Mouse (Mus musculus) adrenal gland, postnatal 25 days (tissue): Measurements from ENCODE around the gene Serinc3. TPM values are rescaled to one million over a fixed set of nuclear protein-coding genes. Genes with fewer than 3 reads are reported as not detected.
"Not testable (repeated sequence)": the region's sequence is repeated elsewhere in the genome, so short reads cannot be mapped to it uniquely, and the experiment has no call there.

Experiments
- DNase-seq: peaks from one replicate; pipeline ENCODE4 v3.0.0; 2021; ENCODE audit warnings: mixed read lengths
- long read RNA-seq: library from polyadenylated mRNA; stranded (forward); transcript quantifications from one replicate; pipeline ENCODE4 v2.0.0, GENCODE M21; 2021
- total RNA-seq: library from RNA; stranded (reverse); gene quantifications from 2 replicates; pipeline ENCODE4 v1.2.3, GENCODE M21; 2021

The Serinc3 gene
- total RNA-seq = 482 and 571 TPM in 2 replicates
- long read RNA-seq, transcript Serinc3-201 (10 exons, 3,683 nt) = major isoform, 401 of 554 reads
- long read RNA-seq, partial matches to known transcripts = 136 of 554 reads
- long read RNA-seq, other reads (novel, unspliced or antisense) = 17 of 554 reads

- DNase-seq = peak; percentile 99
Measured at GRCm38 (mm10) chr2:163644575-163645385, at the start of gene Serinc3. TSS of gene Serinc3 (minus strand) at chr2:163645131.

GRCm38 (mm10) chr2:163693716-163694314 lies 48.9 kb upstream of the Serinc3 start:
- no peak for DNase-seq

- no peak for DNase-seq
Measured at GRCm38 (mm10) chr2:163692873-163693612, 48.1 kb upstream of the Serinc3 start.

GRCm38 (mm10) chr2:163691846-163692605 lies 47.1 kb upstream of the Serinc3 start:
- DNase-seq = no peak

GRCm38 (mm10) chr2:163690409-163691304 lies 45.7 kb upstream of the Serinc3 start:
- no peak for DNase-seq

- DNase-seq = no peak
Measured at GRCm38 (mm10) chr2:163689771-163690170, 44.8 kb upstream of the Serinc3 start.

- DNase-seq = not testable (repeated sequence)
Measured at GRCm38 (mm10) chr2:163688377-163688776, 43.4 kb upstream of the Serinc3 start.

- no peak for DNase-seq
Measured at GRCm38 (mm10) chr2:163686886-163687285, 42.0 kb upstream of the Serinc3 start.

GRCm38 (mm10) chr2:163686233-163686632 lies 41.3 kb upstream of the Serinc3 start:
- no peak for DNase-seq

- no peak for DNase-seq
Measured at GRCm38 (mm10) chr2:163685761-163686200, 40.9 kb upstream of the Serinc3 start.

- DNase-seq = no peak
Measured at GRCm38 (mm10) chr2:163685287-163685686, 40.4 kb upstream of the Serinc3 start.

GRCm38 (mm10) chr2:163682344-163682743 lies 37.4 kb upstream of the Serinc3 start:
- no peak for DNase-seq

- DNase-seq = no peak
Measured at GRCm38 (mm10) chr2:163676745-163677144, 31.8 kb upstream of the Serinc3 start.

GRCm38 (mm10) chr2:163676321-163676720 lies 31.4 kb upstream of the Serinc3 start:
- DNase-seq = no peak

GRCm38 (mm10) chr2:163675662-163676061 lies 30.7 kb upstream of the Serinc3 start:
- DNase-seq = no peak

- DNase-seq = no peak
Measured at GRCm38 (mm10) chr2:163675144-163675619, 30.3 kb upstream of the Serinc3 start.

- no peak for DNase-seq
Measured at GRCm38 (mm10) chr2:163674397-163674796, 29.5 kb upstream of the Serinc3 start.

GRCm38 (mm10) chr2:163670872-163671594 lies 26.1 kb upstream of the Serinc3 start:
- DNase-seq = no peak

- DNase-seq = no peak
Measured at GRCm38 (mm10) chr2:163667045-163667444, 22.1 kb upstream of the Serinc3 start.

GRCm38 (mm10) chr2:163663930-163664329 lies 19.0 kb upstream of the Serinc3 start:
- DNase-seq = no peak
